Mouse (Mus musculus): ENCODE measurements at regions not wholly inside any gene's neighbourhood (a gene's known extent, or its start where the extent isn't known, plus 50 kb on each side); places are given as distances from the start of the nearest gene placed in this dataset.

DNA sequence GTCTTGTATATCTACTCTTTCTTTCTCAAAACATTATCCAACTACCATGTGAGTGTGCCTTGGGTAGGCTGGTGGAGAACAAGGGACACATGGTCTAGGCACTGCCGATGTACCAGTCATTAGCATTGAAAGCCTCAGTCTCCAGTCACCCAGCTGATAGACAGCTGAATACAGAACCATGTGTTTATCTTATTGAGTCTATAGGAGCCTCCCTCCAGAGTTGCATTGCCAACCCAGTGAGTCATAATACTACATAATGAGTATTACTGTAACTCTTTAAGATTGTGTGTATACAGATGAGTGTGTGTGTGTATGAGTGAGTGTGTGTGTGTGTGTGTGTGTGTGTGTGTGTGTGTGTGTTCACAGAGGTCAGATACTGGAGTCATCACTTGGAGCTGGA lies 110.9 kb upstream of the Ralgapa2 start:
- ATAC-seq (ENCODE audit: insufficient read depth), result peak; percentile 78
- Histone ChIP-seq H3K36me3 (replicated peaks; ENCODE audit: control insufficient read depth, insufficient read depth, low read depth) (no peaks in the 10 kb centered on the region), H3K4me3 (ENCODE audit: insufficient read depth in 1 of 2, low read depth in 2 of 2, low read length in 2 of 2) (no peak overlapping the region), H3K9ac (replicated peaks) (no peak overlapping the region), H3K4me2 (ENCODE audit: low read depth) (no peak overlapping the region), H3K4me1 (replicated peaks; ENCODE audit: control insufficient read depth in 2 of 2, insufficient read depth in 2 of 2, low read length in 1 of 2) (peaks cover 0 to 6% of the 10 kb centered on the region in 2 experiments; a peak in 3 of 4 replicates), H3K9me3 (ENCODE audit: control insufficient read depth, low read length) (no peaks in the 10 kb centered on the region), H3K27me3 (ENCODE audit: control insufficient read depth, insufficient read depth, low read length) (no peaks in the 10 kb centered on the region), H3K27ac (no peak overlapping the region)
- TF ChIP-seq EP300 (IDR thresholded peaks at IDR 0.05; ENCODE audit: low read depth) (peak; percentile 39; the same call in 1 of the 2 replicates), CTCF (IDR thresholded peaks at IDR 0.05; ENCODE audit: low read depth) (no peak)
- DNase-seq (ENCODE audit: low read depth in 3 of 3, low spot score in 3 of 3), result peak in 1 of 3 experiments; percentile 15
- 45% methylated on average over 1 of the region's 1 CpGs for WGBS (ENCODE audit: insufficient replicate concordance)

DNA sequence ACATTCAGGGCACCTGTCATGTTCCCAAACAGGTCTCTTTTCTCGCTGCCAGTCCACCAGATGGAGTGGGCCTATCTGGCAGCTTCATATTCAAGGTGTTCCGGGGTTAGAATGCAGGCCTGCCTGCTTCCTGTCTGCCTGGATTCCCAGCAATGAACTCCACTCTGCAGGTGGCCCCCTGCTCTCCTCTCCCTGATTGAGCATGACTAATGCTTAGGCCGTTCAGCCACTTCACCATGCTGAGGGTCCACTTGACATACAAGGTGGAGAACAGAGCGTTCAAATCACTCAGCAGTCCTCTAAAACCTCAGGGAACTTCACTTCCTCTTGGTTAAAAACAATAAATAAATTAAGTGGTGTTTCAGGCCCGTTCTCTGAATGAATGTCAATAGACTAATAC lies 112.1 kb upstream of the Ralgapa2 start:
- Histone ChIP-seq H3K4me1 (replicated peaks; ENCODE audit: control insufficient read depth in 2 of 2, insufficient read depth in 2 of 2, low read length in 1 of 2) (peaks cover 0 to 6% of the 10 kb centered on the region in 2 experiments; a peak in 3 of 4 replicates), H3K27me3 (ENCODE audit: control insufficient read depth, insufficient read depth, low read length) (no peaks in the 10 kb centered on the region), H3K36me3 (replicated peaks; ENCODE audit: control insufficient read depth, insufficient read depth, low read depth) (no peaks in the 10 kb centered on the region), H3K9ac (replicated peaks) (no peak overlapping the region), H3K4me2 (ENCODE audit: low read depth) (no peak overlapping the region), H3K9me3 (ENCODE audit: control insufficient read depth, low read length) (no peaks in the 10 kb centered on the region), H3K27ac (no peak overlapping the region), H3K4me3 (ENCODE audit: insufficient read depth in 1 of 2, low read depth in 2 of 2, low read length in 2 of 2) (no peak overlapping the region)
- ATAC-seq (ENCODE audit: insufficient read depth) (no peak), DNase-seq (ENCODE audit: low read depth in 3 of 3, low spot score in 3 of 3) (no peak)
- WGBS (ENCODE audit: insufficient replicate concordance), result 50% methylated on average over 5 of the region's 5 CpGs
- TF ChIP-seq CTCF (IDR thresholded peaks at IDR 0.05; ENCODE audit: low read depth) (no peak), EP300 (IDR thresholded peaks at IDR 0.05; ENCODE audit: low read depth) (no peak)

DNA sequence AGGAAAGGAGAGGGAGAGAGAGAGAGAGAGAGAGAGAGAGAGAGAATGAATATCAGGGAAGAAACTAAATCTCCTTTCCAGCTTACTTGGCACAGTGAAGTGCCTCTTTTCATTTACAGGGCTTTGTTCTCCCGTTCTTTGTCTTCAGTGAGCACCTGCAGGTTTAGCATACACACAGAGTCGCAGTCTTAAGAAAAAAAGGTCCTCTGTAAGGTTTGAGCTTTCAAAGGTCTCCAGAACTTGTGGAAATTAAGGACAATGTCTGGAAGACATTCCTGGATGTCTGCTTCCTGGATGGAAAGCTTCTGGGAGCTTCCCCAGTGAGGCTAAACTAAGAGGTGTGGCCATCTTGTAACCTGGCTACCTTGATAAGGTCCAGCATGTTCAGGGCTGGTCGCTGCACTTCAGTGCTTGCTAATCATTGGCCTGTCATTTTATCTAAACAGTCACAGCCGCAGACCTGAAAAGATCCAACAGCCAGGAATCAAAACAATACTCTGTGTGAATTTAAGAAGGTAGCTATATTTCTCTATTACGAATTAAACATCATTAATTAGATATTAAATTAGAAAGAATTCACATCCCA lies 113.1 kb upstream of the Ralgapa2 start:
- DNase-seq (ENCODE audit: low read depth in 3 of 3, low spot score in 3 of 3), result peak in 1 of 3 experiments; percentile 23
- WGBS (ENCODE audit: insufficient replicate concordance), result 25% methylated on average over 5 of the region's 5 CpGs
- Histone ChIP-seq H3K9ac (replicated peaks) (no peak overlapping the region), H3K9me3 (ENCODE audit: control insufficient read depth, low read length) (no peaks in the 10 kb centered on the region), H3K27me3 (ENCODE audit: control insufficient read depth, insufficient read depth, low read length) (no peaks in the 10 kb centered on the region), H3K27ac (no peak overlapping the region), H3K4me1 (replicated peaks; ENCODE audit: control insufficient read depth in 2 of 2, insufficient read depth in 2 of 2, low read length in 1 of 2) (peaks cover 0 to 6% of the 10 kb centered on the region in 2 experiments; a peak in 3 of 4 replicates), H3K4me3 (ENCODE audit: insufficient read depth in 1 of 2, low read depth in 2 of 2, low read length in 2 of 2) (no peak overlapping the region), H3K36me3 (replicated peaks; ENCODE audit: control insufficient read depth, insufficient read depth, low read depth) (no peaks in the 10 kb centered on the region), H3K4me2 (ENCODE audit: low read depth) (peak overlapping the region; percentile 4; the same call in 1 of the 2 replicates)
- ATAC-seq (ENCODE audit: insufficient read depth), result peak; percentile 70
- TF ChIP-seq EP300 (IDR thresholded peaks at IDR 0.05; ENCODE audit: low read depth) (peak; percentile 28; the same call in 1 of the 2 replicates), CTCF (IDR thresholded peaks at IDR 0.05; ENCODE audit: low read depth) (no peak)

DNA sequence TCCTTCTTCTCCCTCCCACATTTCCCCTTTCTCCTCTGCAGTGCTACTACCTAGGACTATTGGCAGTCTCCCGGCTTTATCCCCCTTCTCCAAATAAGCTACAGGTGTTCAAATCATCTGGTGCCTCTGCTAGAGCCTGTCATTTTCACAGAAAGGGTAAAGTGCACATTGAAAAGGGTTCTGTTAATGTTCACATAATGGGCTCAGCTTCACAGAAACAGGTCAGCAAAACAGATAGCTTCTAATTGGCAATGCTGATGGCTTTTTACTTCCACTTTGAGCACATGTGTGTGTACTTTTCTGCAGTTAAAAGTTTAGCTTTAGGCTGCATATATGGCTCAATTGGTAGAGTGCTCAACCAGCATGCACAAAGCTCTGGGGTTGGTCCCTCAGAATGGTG lies 114.4 kb upstream of the Ralgapa2 start:
- TF ChIP-seq EP300 (IDR thresholded peaks at IDR 0.05; ENCODE audit: low read depth) (no peak), CTCF (IDR thresholded peaks at IDR 0.05; ENCODE audit: low read depth) (no peak)
- no peak for ATAC-seq (ENCODE audit: insufficient read depth)
- H3K27ac ChIP-seq, result no peak overlapping the region
- no peaks in the 10 kb centered on the region for H3K27me3 ChIP-seq (ENCODE audit: control insufficient read depth, insufficient read depth, low read length)
- no peaks in the 10 kb centered on the region for H3K36me3 ChIP-seq (replicated peaks; ENCODE audit: control insufficient read depth, insufficient read depth, low read depth)
- no peak overlapping the region for H3K4me3 ChIP-seq (ENCODE audit: insufficient read depth in 1 of 2, low read depth in 2 of 2, low read length in 2 of 2)
- peaks cover 0 to 6% of the 10 kb centered on the region in 2 experiments; a peak in 3 of 4 replicates for H3K4me1 ChIP-seq (replicated peaks; ENCODE audit: control insufficient read depth in 2 of 2, insufficient read depth in 2 of 2, low read length in 1 of 2)
- no peaks in the 10 kb centered on the region for H3K9me3 ChIP-seq (ENCODE audit: control insufficient read depth, low read length)
- 35% methylated on average over 1 of the region's 1 CpGs for WGBS (ENCODE audit: insufficient replicate concordance)
- no peak for DNase-seq (ENCODE audit: low read depth in 3 of 3, low spot score in 3 of 3)
- H3K4me2 ChIP-seq (ENCODE audit: low read depth), result no peak overlapping the region
- no peak overlapping the region for H3K9ac ChIP-seq (replicated peaks)

DNA sequence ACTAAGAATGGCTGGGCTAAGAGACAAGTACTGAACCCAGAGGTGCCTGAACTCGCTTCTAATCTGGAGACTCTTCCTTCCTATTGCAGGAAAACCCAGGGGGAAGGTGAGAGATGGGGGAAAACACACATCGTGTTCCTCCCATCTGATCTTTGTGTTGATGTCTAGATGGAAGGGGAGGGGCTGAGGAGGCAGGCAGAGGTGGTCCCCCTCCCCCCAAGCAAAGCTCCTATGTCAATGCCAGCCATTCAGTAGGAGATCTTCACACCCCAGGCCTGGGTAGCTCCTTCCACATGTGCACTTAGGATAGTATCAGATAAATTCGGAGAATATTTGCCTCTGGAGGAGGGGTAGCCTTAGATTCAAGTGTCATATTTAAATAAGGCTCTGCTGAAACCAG lies 118.0 kb upstream of the Ralgapa2 start:
- Histone ChIP-seq H3K9me3 (ENCODE audit: control insufficient read depth, low read length) (no peaks in the 10 kb centered on the region), H3K9ac (replicated peaks) (no peak overlapping the region), H3K4me2 (ENCODE audit: low read depth) (no peak overlapping the region), H3K27me3 (ENCODE audit: control insufficient read depth, insufficient read depth, low read length) (no peaks in the 10 kb centered on the region), H3K4me3 (ENCODE audit: insufficient read depth in 1 of 2, low read depth in 2 of 2, low read length in 2 of 2) (no peak overlapping the region), H3K36me3 (replicated peaks; ENCODE audit: control insufficient read depth, insufficient read depth, low read depth) (no peaks in the 10 kb centered on the region), H3K4me1 (replicated peaks; ENCODE audit: control insufficient read depth in 2 of 2, insufficient read depth in 2 of 2, low read length in 1 of 2) (peaks cover 0 to 2% of the 10 kb centered on the region in 2 experiments; a peak in 3 of 4 replicates), H3K27ac (no peak overlapping the region)
- 38% methylated on average over 3 of the region's 3 CpGs for WGBS (ENCODE audit: insufficient replicate concordance)
- DNase-seq (ENCODE audit: low read depth in 3 of 3, low spot score in 3 of 3) (no peak), ATAC-seq (ENCODE audit: insufficient read depth) (no peak)
- no peak for TF ChIP-seq CTCF (IDR thresholded peaks at IDR 0.05; ENCODE audit: low read depth)

Measured in liver, embryonic 14.5 days (tissue).